In the genomic region with DNA sequence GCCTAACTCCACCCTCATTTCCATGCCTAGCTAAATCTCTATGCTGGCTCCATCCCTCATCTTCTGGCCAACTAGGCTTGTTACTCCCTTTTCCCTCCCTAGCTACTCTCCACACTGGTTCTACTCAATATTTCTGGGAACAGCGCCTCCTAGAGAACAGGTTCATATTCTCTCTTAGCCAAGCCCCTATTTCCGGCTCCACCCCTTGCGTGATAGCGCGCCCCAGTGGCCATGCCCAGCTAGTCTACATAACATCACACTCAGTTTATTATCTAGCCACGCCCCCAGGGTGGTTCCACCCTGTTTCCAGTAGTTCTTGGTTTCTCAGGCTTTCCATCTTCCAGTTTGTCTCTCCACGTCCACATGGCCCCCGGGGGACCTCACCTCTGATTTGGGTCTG, we compare ENCODE assay signal across 8 mouse cellular contexts. TPM values are rescaled to one million over a fixed set of nuclear protein-coding genes. Genes with fewer than 3 reads are reported as not detected.
A peak's percentile ranks its signal among the peaks of the same experiment; 100 is the strongest.
DNase-seq lines count a peak whose midpoint lies in the region; ATAC-seq lines count a peak whose summit lies in the region.

No protein-coding gene starts in this region.

- peak; percentile 71 for ATAC-seq in granulocyte monocyte progenitor cell, adult 5-6 weeks (replicated peaks; ENCODE audit: poor library complexity, severe bottlenecking)
- ATAC-seq in midbrain, embryonic 13.5 days = no peak

- peaks cover 54% of the 10 kb centered on the region for H3K4me1 ChIP-seq in embryonic facial prominence, embryonic 10.5 days
- H3K4me1 ChIP-seq in limb, embryonic 10.5 days = peaks cover 50% of the 10 kb centered on the region
- H3K4me1 ChIP-seq in midbrain, embryonic 13.5 days (replicated peaks) = peaks cover 36% of the 10 kb centered on the region

- peak; percentile 96 for DNase-seq in 416B (ENCODE audit: low read depth)
- peak; percentile 86 for DNase-seq in adrenal gland, postnatal 10 days
- peak; percentile 81 for DNase-seq in embryonic facial prominence, embryonic 10.5 days (ENCODE audit: low spot score)
- DNase-seq in kidney, adult 11 months = peak; percentile 75
- DNase-seq in limb, embryonic 10.5 days (ENCODE audit: low spot score) = peak; percentile 73
- peak; percentile 66 for DNase-seq in spleen, adult 12 weeks (ENCODE audit: low spot score)

- H3K9ac ChIP-seq in midbrain, embryonic 13.5 days (replicated peaks) = no peak overlapping the region

- H3K27ac ChIP-seq in embryonic facial prominence, embryonic 10.5 days (replicated peaks) = 0 out of 2 replicates have a peak overlapping the region, but pooled peaks have one; percentile 11
- no peak overlapping the region for H3K27ac ChIP-seq in limb, embryonic 10.5 days
- H3K27ac ChIP-seq in midbrain, embryonic 13.5 days = no peak overlapping the region

- H3K4me2 ChIP-seq in midbrain, embryonic 13.5 days (replicated peaks) = peak overlapping the region; percentile 79

- peaks cover 40% of the 10 kb centered on the region for H3K27me3 ChIP-seq in embryonic facial prominence, embryonic 10.5 days (replicated peaks; ENCODE audit: low read depth, poor library complexity, severe bottlenecking)
- H3K27me3 ChIP-seq in limb, embryonic 10.5 days (ENCODE audit: low read depth, poor library complexity, severe bottlenecking) = peaks cover 34% of the 10 kb centered on the region
- H3K27me3 ChIP-seq in midbrain, embryonic 13.5 days = peaks cover 28% of the 10 kb centered on the region

- H3K4me3 ChIP-seq in embryonic facial prominence, embryonic 10.5 days = peak overlapping the region; percentile 75
- peak overlapping the region; percentile 69 for H3K4me3 ChIP-seq in limb, embryonic 10.5 days
- H3K4me3 ChIP-seq in midbrain, embryonic 13.5 days (replicated peaks) = no peak overlapping the region

- H3K9me3 ChIP-seq in embryonic facial prominence, embryonic 10.5 days = no peaks in the 10 kb centered on the region
- H3K9me3 ChIP-seq in limb, embryonic 10.5 days (replicated peaks) = no peaks in the 10 kb centered on the region
- H3K9me3 ChIP-seq in midbrain, embryonic 13.5 days = no peaks in the 10 kb centered on the region

- no peaks in the 10 kb centered on the region for H3K36me3 ChIP-seq in embryonic facial prominence, embryonic 10.5 days (replicated peaks)
- H3K36me3 ChIP-seq in limb, embryonic 10.5 days = no peaks in the 10 kb centered on the region
- H3K36me3 ChIP-seq in midbrain, embryonic 13.5 days = peaks cover 34% of the 10 kb centered on the region

- WGBS in embryonic facial prominence, embryonic 10.5 days = 4% methylated on average over 8 of the region's 8 CpGs
- WGBS in limb, embryonic 10.5 days = 3% methylated on average over 8 of the region's 8 CpGs
- WGBS in midbrain, embryonic 13.5 days = 4% methylated on average over 8 of the region's 8 CpGs

RNA-seq across cellular contexts. Expression of a gene that starts 6.2 kb away (rescaled TPM):
- 10 to 100 TPM; 10.7 to 47.8 TPM for total RNA-seq in adrenal gland, postnatal 10 days (2021)
- polyA plus RNA-seq in embryonic facial prominence, embryonic 10.5 days (2016; fragmentation: Nextera tagmentation; extraction: Ambion mirVana) = 0.31 and 0.64 TPM in 2 replicates
- total RNA-seq in granulocyte monocyte progenitor cell, adult 5-6 weeks (2014; fragmentation: Nextera tagmentation) = not detected in 2 replicates
- total RNA-seq in granulocyte monocyte progenitor cell, adult 5-6 weeks (2017) = not detected in 2 replicates
- 0.24 and 0.39 TPM in 2 replicates for polyA plus RNA-seq in limb, embryonic 10.5 days (2016; fragmentation: Nextera tagmentation; extraction: Ambion mirVana)
- 0.10 and 0.26 TPM in 2 replicates for polyA plus RNA-seq in midbrain, embryonic 13.5 days (2015; fragmentation: Nextera tagmentation; extraction: Ambion mirVana)

RNA-seq across cellular contexts. Expression of a gene that starts 7.7 kb away (rescaled TPM):
- total RNA-seq in adrenal gland, postnatal 10 days (2021) = 10 to 100 TPM; 15.9 to 26.8 TPM
- polyA plus RNA-seq in embryonic facial prominence, embryonic 10.5 days (2016; fragmentation: Nextera tagmentation; extraction: Ambion mirVana) = 10.6 and 11.3 TPM in 2 replicates
- 5.4 and 6.3 TPM in 2 replicates for total RNA-seq in granulocyte monocyte progenitor cell, adult 5-6 weeks (2014; fragmentation: Nextera tagmentation)
- 2.4 and 3.9 TPM in 2 replicates for total RNA-seq in granulocyte monocyte progenitor cell, adult 5-6 weeks (2017)
- polyA plus RNA-seq in limb, embryonic 10.5 days (2016; fragmentation: Nextera tagmentation; extraction: Ambion mirVana) = 5.2 and 8.4 TPM in 2 replicates
- 7.3 and 10.8 TPM in 2 replicates for polyA plus RNA-seq in midbrain, embryonic 13.5 days (2015; fragmentation: Nextera tagmentation; extraction: Ambion mirVana)

RNA-seq across cellular contexts. Expression of a gene that starts 25.5 kb away (rescaled TPM):
- total RNA-seq in adrenal gland, postnatal 10 days (2021) = 1 to 10 TPM; 1.9 to 3.0 TPM
- polyA plus RNA-seq in embryonic facial prominence, embryonic 10.5 days (2016; fragmentation: Nextera tagmentation; extraction: Ambion mirVana) = 5.8 and 7.1 TPM in 2 replicates
- total RNA-seq in granulocyte monocyte progenitor cell, adult 5-6 weeks (2014; fragmentation: Nextera tagmentation) = 1.2 TPM in 1 of 2 replicates, not detected in the other
- not detected in 2 replicates for total RNA-seq in granulocyte monocyte progenitor cell, adult 5-6 weeks (2017)
- polyA plus RNA-seq in limb, embryonic 10.5 days (2016; fragmentation: Nextera tagmentation; extraction: Ambion mirVana) = 2.4 and 5.3 TPM in 2 replicates
- 17.2 and 19.8 TPM in 2 replicates for polyA plus RNA-seq in midbrain, embryonic 13.5 days (2015; fragmentation: Nextera tagmentation; extraction: Ambion mirVana)

RNA-seq across cellular contexts. Expression of a gene that starts 29.1 kb away (rescaled TPM):
- total RNA-seq in adrenal gland, postnatal 10 days (2021) = 1 to 10 TPM in 1 of 2 experiments, under 1 TPM in 1; 0.90 to 2.9 TPM
- 0.24 and 1.2 TPM in 2 replicates for polyA plus RNA-seq in embryonic facial prominence, embryonic 10.5 days (2016; fragmentation: Nextera tagmentation; extraction: Ambion mirVana)
- total RNA-seq in granulocyte monocyte progenitor cell, adult 5-6 weeks (2014; fragmentation: Nextera tagmentation) = not detected in 2 replicates
- total RNA-seq in granulocyte monocyte progenitor cell, adult 5-6 weeks (2017) = 1.9 TPM in 1 of 2 replicates, not detected in the other
- polyA plus RNA-seq in limb, embryonic 10.5 days (2016; fragmentation: Nextera tagmentation; extraction: Ambion mirVana) = 0.40 and 0.64 TPM in 2 replicates
- 7.1 and 7.9 TPM in 2 replicates for polyA plus RNA-seq in midbrain, embryonic 13.5 days (2015; fragmentation: Nextera tagmentation; extraction: Ambion mirVana)

RNA-seq across cellular contexts. Expression of a gene that starts 54.2 kb away (rescaled TPM):
- 100 to 1,000 TPM; 208 to 341 TPM for total RNA-seq in adrenal gland, postnatal 10 days (2021)
- polyA plus RNA-seq in embryonic facial prominence, embryonic 10.5 days (2016; fragmentation: Nextera tagmentation; extraction: Ambion mirVana) = 285 and 287 TPM in 2 replicates
- 259 and 270 TPM in 2 replicates for total RNA-seq in granulocyte monocyte progenitor cell, adult 5-6 weeks (2014; fragmentation: Nextera tagmentation)
- total RNA-seq in granulocyte monocyte progenitor cell, adult 5-6 weeks (2017) = 374 and 382 TPM in 2 replicates
- polyA plus RNA-seq in limb, embryonic 10.5 days (2016; fragmentation: Nextera tagmentation; extraction: Ambion mirVana) = 305 and 308 TPM in 2 replicates
- 223 and 238 TPM in 2 replicates for polyA plus RNA-seq in midbrain, embryonic 13.5 days (2015; fragmentation: Nextera tagmentation; extraction: Ambion mirVana)
